Mouse (Mus musculus): Measurements from ENCODE around the gene Ccdc88c. TPM values are rescaled to one million over a fixed set of nuclear protein-coding genes. Genes with fewer than 3 reads are reported as not detected.
A peak's percentile ranks its signal among the peaks of the same experiment; 100 is the strongest.

The Ccdc88c gene
- polyA plus RNA-seq, 1 experiment from 2014 or later, result 13.3 TPM

DNA sequence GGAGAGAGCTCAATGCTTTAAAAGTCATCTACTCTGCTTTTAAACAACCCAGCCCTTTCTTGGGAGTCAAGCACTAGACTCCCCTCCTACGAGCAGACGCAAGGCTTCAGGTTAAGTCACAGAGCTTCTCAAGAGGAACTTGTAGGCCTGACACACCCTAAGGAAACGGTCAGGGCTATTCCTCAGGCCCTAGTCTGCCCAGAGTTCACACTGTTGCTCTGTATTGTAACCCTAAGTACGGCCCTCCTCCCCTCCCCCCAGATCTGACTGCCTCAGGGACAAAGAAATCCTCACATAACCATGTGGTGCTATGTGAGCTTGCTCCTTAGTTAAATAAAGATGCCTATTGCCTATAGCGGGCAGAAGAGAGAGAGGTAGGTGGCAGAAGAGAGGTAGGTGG is 79.7 kb downstream of the Ccdc88c start:
- Histone ChIP-seq H3K36me3 (replicated peaks; ENCODE audit: control insufficient read depth, insufficient read depth) (peaks cover 45% of the 10 kb centered on the region), H3K27ac (no peak overlapping the region), H3K9ac (no peak overlapping the region), H3K4me1 (replicated peaks; ENCODE audit: control insufficient read depth, insufficient read depth, low read length) (peaks cover 6% of the 10 kb centered on the region; the same call in 1 of the 2 replicates), H3K27me3 (ENCODE audit: control insufficient read depth, insufficient read depth, low read length) (no peaks in the 10 kb centered on the region), H3K4me2 (replicated peaks) (no peak overlapping the region), H3K9me3 (ENCODE audit: control insufficient read depth, low read length) (no peaks in the 10 kb centered on the region), H3K4me3 (replicated peaks; ENCODE audit: low read length) (no peak overlapping the region)
- ATAC-seq (ENCODE audit: low FRiP score), result no peak
- WGBS, result 89% methylated on average over 5 of the region's 5 CpGs
- no peak for DNase-seq (ENCODE audit: low spot score)

DNA sequence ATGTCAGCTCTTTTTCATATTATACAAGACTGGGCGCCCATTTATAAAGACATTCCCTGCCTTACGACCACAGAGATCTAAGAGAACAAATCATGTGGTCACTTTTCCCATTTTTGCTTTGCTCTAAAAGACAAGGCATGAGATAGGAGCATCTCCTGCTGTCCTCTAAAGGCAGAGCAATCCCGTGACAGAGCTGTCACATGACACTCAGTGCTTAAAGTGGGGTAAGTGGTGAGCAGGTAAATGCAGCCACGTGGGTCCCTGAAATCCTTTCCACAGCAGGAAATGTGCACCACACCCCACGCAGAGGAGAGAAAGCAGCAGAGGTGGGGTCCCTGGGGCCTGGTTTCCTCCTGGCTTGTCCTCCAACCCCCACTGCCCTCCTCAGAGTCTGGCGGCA is 80.8 kb downstream of the Ccdc88c start:
- 87% methylated on average over 6 of the region's 6 CpGs for WGBS
- Histone ChIP-seq H3K4me1 (replicated peaks; ENCODE audit: control insufficient read depth, insufficient read depth, low read length) (peaks cover 6% of the 10 kb centered on the region; the same call in 1 of the 2 replicates), H3K36me3 (replicated peaks; ENCODE audit: control insufficient read depth, insufficient read depth) (peaks cover 54% of the 10 kb centered on the region), H3K9ac (no peak overlapping the region), H3K4me3 (replicated peaks; ENCODE audit: low read length) (no peak overlapping the region), H3K9me3 (ENCODE audit: control insufficient read depth, low read length) (no peaks in the 10 kb centered on the region), H3K4me2 (replicated peaks) (no peak overlapping the region), H3K27ac (no peak overlapping the region), H3K27me3 (ENCODE audit: control insufficient read depth, insufficient read depth, low read length) (no peaks in the 10 kb centered on the region)
- ATAC-seq (ENCODE audit: low FRiP score), result no peak
- DNase-seq (ENCODE audit: low spot score), result no peak

DNA sequence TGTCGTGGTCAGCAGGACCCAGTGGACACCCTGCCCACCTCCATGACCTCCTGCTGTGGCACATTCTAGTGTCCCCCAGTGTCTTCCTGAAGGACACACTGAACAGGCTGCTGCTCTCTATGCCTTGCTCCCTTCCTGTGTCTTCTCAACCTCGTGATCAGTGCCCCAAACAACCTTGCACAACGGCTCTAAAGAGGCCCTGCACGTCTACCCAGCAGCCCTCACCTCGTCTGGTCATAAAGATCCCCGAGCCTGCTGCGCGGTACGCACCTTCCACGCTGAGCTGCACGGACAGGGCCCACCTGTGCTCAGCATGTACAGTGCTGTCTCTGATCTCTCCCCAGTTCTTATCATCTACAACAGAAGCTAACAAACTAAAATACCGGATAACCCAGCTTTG is 82.9 kb downstream of the Ccdc88c start:
- Histone ChIP-seq H3K36me3 (replicated peaks; ENCODE audit: control insufficient read depth, insufficient read depth) (peaks cover 67% of the 10 kb centered on the region), H3K9ac (no peak overlapping the region), H3K9me3 (ENCODE audit: control insufficient read depth, low read length) (no peaks in the 10 kb centered on the region), H3K4me3 (replicated peaks; ENCODE audit: low read length) (no peak overlapping the region), H3K27me3 (ENCODE audit: control insufficient read depth, insufficient read depth, low read length) (no peaks in the 10 kb centered on the region), H3K4me2 (replicated peaks) (no peak overlapping the region), H3K4me1 (replicated peaks; ENCODE audit: control insufficient read depth, insufficient read depth, low read length) (no peaks in the 10 kb centered on the region), H3K27ac (no peak overlapping the region)
- ATAC-seq (ENCODE audit: low FRiP score) (no peak), DNase-seq (ENCODE audit: low spot score) (no peak)
- 95% methylated on average over 12 of the region's 12 CpGs for WGBS

DNA sequence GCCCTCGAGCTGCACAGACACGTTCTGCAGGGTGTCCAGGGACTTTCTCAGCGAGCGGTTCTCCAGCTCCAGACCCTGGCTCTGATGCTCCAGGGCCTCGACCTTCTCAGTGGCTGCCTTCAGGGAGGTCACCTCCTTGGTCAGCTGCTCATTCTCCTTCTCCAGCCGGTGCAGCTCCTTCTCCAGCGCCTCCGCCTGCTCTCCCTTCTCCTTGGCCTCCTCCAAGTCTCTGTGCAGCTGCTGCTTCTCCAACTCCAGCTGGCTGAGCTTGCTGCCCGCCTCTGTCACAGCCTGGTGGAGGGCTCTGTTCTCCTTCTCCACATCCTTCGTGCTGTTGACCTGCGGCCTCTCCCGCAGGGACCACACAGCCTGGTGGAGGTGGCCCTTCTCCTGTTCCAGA is 83.4 kb downstream of the Ccdc88c start:
- DNase-seq (ENCODE audit: low spot score), result no peak
- Histone ChIP-seq H3K27me3 (ENCODE audit: control insufficient read depth, insufficient read depth, low read length) (no peaks in the 10 kb centered on the region), H3K4me1 (replicated peaks; ENCODE audit: control insufficient read depth, insufficient read depth, low read length) (no peaks in the 10 kb centered on the region), H3K27ac (no peak overlapping the region), H3K9me3 (ENCODE audit: control insufficient read depth, low read length) (no peaks in the 10 kb centered on the region), H3K4me2 (replicated peaks) (no peak overlapping the region), H3K4me3 (replicated peaks; ENCODE audit: low read length) (no peak overlapping the region), H3K36me3 (replicated peaks; ENCODE audit: control insufficient read depth, insufficient read depth) (peaks cover 72% of the 10 kb centered on the region), H3K9ac (no peak overlapping the region)
- WGBS, result 87% methylated on average over 12 of the region's 12 CpGs
- no peak for ATAC-seq (ENCODE audit: low FRiP score)

DNA sequence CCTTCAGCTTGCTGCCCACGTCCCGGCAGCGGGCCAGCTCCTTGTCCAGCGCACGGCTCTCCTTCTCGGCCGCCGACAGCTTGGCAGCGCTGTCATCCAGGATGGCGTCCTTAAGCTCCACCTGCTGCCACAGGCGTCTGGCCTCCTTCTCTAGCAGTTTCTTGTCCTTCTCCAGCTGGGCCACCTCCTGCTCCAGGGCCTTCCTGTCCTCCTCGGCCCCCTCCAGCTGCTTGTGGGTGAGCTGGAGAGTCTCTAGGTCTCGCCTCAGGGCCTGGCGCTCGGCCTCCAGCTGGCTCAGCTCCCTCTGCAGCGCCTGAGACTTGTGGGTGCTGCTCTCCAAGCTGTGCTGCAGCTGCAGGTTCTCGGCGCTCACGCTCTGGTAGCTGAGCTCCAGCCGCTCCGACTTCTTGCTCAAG is 83.9 kb downstream of the Ccdc88c start:
- peaks cover 77% of the 10 kb centered on the region for H3K36me3 ChIP-seq (replicated peaks; ENCODE audit: control insufficient read depth, insufficient read depth)
- no peak for ATAC-seq (ENCODE audit: low FRiP score)

DNA sequence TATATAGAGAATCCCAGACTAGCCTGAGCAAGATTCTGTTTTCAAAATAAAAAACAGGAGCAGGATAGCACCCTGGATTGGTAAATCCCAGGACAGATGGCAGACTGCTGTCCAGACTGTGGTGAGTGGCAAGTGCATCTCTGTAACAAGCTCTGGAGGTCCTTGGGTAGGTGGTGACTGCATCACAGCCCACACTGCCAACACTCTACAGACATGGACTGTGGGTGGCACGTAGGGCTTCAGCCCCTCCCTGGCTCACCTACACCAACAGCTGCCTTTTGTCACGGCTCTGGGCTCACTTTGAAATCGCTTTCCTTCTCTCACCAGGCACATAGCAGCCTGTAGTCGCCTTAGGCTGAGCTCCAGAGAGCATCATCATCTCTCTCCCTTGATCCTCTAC is 85.7 kb downstream of the Ccdc88c start:
- 87% methylated on average over 4 of the region's 4 CpGs for WGBS
- Histone ChIP-seq H3K4me2 (replicated peaks) (no peak overlapping the region), H3K27me3 (ENCODE audit: control insufficient read depth, insufficient read depth, low read length) (no peaks in the 10 kb centered on the region), H3K36me3 (replicated peaks; ENCODE audit: control insufficient read depth, insufficient read depth) (peaks cover 87% of the 10 kb centered on the region), H3K27ac (no peak overlapping the region), H3K4me3 (replicated peaks; ENCODE audit: low read length) (no peak overlapping the region), H3K4me1 (replicated peaks; ENCODE audit: control insufficient read depth, insufficient read depth, low read length) (no peaks in the 10 kb centered on the region), H3K9ac (no peak overlapping the region), H3K9me3 (ENCODE audit: control insufficient read depth, low read length) (no peaks in the 10 kb centered on the region)
- DNase-seq (ENCODE audit: low spot score) (no peak), ATAC-seq (ENCODE audit: low FRiP score) (no peak)

More for the DNA sequence above, 83.9 kb downstream of the Ccdc88c start:
- H3K4me3 ChIP-seq (replicated peaks; ENCODE audit: low read length), result no peak overlapping the region
- no peak overlapping the region for H3K27ac ChIP-seq
- no peaks in the 10 kb centered on the region for H3K9me3 ChIP-seq (ENCODE audit: control insufficient read depth, low read length)
- H3K27me3 ChIP-seq (ENCODE audit: control insufficient read depth, insufficient read depth, low read length), result no peaks in the 10 kb centered on the region
- no peak for DNase-seq (ENCODE audit: low spot score)
- WGBS, result 90% methylated on average over 21 of the region's 21 CpGs
- no peak overlapping the region for H3K4me2 ChIP-seq (replicated peaks)
- H3K9ac ChIP-seq, result no peak overlapping the region
- no peaks in the 10 kb centered on the region for H3K4me1 ChIP-seq (replicated peaks; ENCODE audit: control insufficient read depth, insufficient read depth, low read length)

DNA sequence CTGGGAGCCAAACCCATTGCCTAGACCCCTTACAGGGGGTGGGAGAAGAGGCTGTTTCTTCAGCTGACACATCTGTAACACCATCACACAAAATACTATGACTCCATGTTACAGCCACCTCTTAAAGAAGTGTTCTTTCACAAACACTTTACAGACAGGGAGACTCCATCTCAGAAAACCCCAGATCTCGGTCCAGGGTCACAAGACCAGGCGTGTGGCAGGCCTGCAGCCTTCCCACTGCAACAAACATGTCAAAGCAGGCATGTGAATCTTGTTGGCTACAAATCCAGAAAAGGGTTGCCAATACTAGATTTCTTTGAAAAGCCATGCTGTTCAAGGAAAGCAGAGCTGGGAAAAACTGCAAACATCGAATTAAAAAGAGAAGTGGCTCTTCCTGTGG is 87.5 kb downstream of the Ccdc88c start:
- Histone ChIP-seq H3K4me3 (replicated peaks; ENCODE audit: low read length) (no peak overlapping the region), H3K9me3 (ENCODE audit: control insufficient read depth, low read length) (no peaks in the 10 kb centered on the region), H3K27me3 (ENCODE audit: control insufficient read depth, insufficient read depth, low read length) (no peaks in the 10 kb centered on the region), H3K4me1 (replicated peaks; ENCODE audit: control insufficient read depth, insufficient read depth, low read length) (no peaks in the 10 kb centered on the region), H3K4me2 (replicated peaks) (no peak overlapping the region), H3K36me3 (replicated peaks; ENCODE audit: control insufficient read depth, insufficient read depth) (peaks cover 79% of the 10 kb centered on the region), H3K27ac (no peak overlapping the region), H3K9ac (no peak overlapping the region)
- WGBS, result 90% methylated on average over 3 of the region's 3 CpGs
- DNase-seq (ENCODE audit: low spot score) (no peak), ATAC-seq (ENCODE audit: low FRiP score) (no peak)

DNA sequence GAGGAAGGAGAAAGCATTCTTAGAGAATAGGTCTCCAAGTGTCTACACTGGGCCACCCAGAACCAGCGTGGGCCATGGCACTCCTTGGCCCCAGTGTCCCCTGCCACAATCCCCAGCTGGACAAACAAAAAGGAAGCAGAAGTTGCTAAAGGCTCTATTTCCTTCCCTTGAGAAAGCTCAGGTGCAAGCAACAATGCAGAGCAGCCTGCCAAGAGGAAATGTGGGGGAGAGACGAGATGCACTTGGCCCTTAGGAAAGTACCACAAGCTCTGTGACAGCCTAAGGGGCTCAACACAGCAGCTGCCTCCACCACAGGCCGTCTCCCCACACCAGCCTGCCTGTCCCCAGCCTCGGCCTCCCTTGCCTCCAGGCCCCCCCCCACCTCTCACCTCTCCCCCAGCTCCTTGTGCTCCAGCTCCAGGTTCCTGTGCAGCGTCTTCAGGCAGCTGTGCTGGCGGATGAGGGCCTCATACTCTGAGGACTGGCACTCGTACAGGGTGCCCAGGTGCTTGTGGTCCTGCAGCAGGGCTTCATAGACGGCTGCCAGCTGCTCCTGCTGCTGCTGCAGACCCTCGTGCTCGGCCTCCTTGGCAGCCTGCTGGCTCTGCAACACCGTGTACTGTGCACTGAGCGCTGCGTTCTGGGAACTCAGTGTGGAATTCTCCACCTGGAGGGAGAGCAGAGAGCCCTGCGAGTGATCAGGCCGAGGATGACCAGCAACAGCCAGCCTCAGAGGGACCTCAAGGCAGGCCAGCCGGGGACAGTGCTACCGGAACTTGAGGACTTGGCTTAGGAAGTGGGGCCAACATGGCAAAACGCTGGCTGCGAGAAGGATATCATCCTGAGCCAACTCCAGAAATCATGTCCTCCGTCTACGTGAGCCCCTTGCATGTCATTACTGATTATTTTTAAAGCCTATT is 91.2 kb downstream of the Ccdc88c start:
- DNase-seq (ENCODE audit: low spot score), result no peak
- peaks cover 71% of the 10 kb centered on the region for H3K36me3 ChIP-seq (replicated peaks; ENCODE audit: control insufficient read depth, insufficient read depth)
- WGBS, result 68% methylated on average over 21 of the region's 21 CpGs

DNA sequence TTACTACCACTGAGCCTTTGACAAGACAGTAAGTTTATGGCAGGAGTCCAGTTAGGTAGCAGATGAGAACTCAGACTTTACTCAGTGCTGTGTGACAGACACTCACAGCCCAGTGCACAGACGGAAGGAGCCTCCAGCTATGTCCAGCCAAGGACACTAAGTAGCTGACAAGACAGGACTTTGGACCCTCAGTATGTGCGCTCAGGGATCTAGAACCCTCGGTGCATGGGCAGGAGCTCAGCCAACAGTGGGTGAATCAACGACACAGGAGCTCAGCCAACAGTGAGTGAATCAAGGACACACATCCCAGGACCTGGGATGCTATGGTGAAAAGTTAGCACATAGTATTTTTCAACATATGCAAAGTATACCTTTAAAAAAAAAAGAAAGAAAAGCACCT is 92.1 kb downstream of the Ccdc88c start:
- no peak overlapping the region for H3K9ac ChIP-seq
- peaks cover 73% of the 10 kb centered on the region for H3K36me3 ChIP-seq (replicated peaks; ENCODE audit: control insufficient read depth, insufficient read depth)
- DNase-seq (ENCODE audit: low spot score) (no peak), ATAC-seq (ENCODE audit: low FRiP score) (no peak)
- WGBS, result 95% methylated on average over 4 of the region's 4 CpGs
- H3K9me3 ChIP-seq (ENCODE audit: control insufficient read depth, low read length), result no peaks in the 10 kb centered on the region
- H3K27ac ChIP-seq, result no peak overlapping the region
- H3K4me2 ChIP-seq (replicated peaks), result no peak overlapping the region
- H3K27me3 ChIP-seq (ENCODE audit: control insufficient read depth, insufficient read depth, low read length), result no peaks in the 10 kb centered on the region
- no peaks in the 10 kb centered on the region for H3K4me1 ChIP-seq (replicated peaks; ENCODE audit: control insufficient read depth, insufficient read depth, low read length)
- H3K4me3 ChIP-seq (replicated peaks; ENCODE audit: low read length), result no peak overlapping the region

More for the DNA sequence above, 91.2 kb downstream of the Ccdc88c start:
- Histone ChIP-seq H3K4me3 (replicated peaks; ENCODE audit: low read length) (no peak overlapping the region), H3K27me3 (ENCODE audit: control insufficient read depth, insufficient read depth, low read length) (no peaks in the 10 kb centered on the region), H3K4me2 (replicated peaks) (no peak overlapping the region), H3K9me3 (ENCODE audit: control insufficient read depth, low read length) (no peaks in the 10 kb centered on the region), H3K4me1 (replicated peaks; ENCODE audit: control insufficient read depth, insufficient read depth, low read length) (no peaks in the 10 kb centered on the region), H3K27ac (peak overlapping the region; percentile 43; the same call in 1 of the 2 replicates), H3K9ac (no peak overlapping the region)
- ATAC-seq (ENCODE audit: low FRiP score), result peak; percentile 38; the same call in 1 of the 2 replicates
